ENCODE assay signal across 19 mouse cellular contexts in the genomic region with DNA sequence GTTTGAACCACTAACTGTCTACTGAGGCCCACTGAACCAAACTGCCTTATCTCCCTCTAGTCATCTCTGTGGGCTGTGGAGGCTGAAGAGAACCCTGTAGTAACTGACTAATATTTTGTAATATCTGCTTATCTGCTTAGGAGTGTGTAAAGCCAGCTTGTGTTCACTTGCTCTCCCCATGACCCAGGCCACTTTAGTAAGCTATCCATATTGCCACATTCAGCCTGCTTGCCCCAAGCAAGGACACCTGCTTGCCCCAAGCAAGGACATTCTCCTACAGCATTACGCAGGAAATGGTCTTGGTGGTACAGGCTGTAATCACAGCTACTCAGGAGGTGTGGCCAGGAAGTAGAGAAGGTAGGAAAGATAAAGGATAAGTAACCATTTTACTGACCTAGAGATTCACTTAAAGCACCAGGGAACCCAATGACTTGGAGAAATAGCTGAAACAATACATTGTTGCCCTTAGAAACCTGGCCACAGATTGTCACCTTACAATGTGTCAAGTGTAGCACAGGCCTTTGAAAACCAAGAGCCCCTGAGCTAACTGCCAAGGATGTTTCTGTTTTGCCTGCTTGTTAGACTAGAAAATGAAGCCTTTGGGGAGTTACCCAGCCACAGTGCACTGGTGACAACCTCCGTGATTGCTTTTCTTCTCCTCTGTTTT. TPM values are rescaled to one million over a fixed set of nuclear protein-coding genes. Genes with fewer than 3 reads are reported as not detected.
DNase-seq lines count a peak whose midpoint lies in the region; ATAC-seq lines count a peak whose summit lies in the region.
"Had no signal": no experiment of that assay in that cellular context is flagged by ENCODE, and none has a peak within 500 bp of the region (broad histone marks: within the 10 kb centered on the region; RNA-seq: fewer than 3 reads in every experiment).

No protein-coding gene starts in this region.

- H3K27ac ChIP-seq in liver, embryonic 16.5 days (ENCODE audit: low read length): no peak overlapping the region
- H3K27ac ChIP-seq: hindbrain, embryonic 15.5 days; liver, embryonic 15.5 days had no signal

- no peaks in the 10 kb centered on the region for H3K27me3 ChIP-seq in liver, embryonic 16.5 days (ENCODE audit: control insufficient read depth, insufficient read depth, low read depth, low read length)
- H3K27me3 ChIP-seq: hindbrain, embryonic 15.5 days; liver, embryonic 15.5 days had no signal

- no peak overlapping the region for H3K4me2 ChIP-seq in liver, embryonic 16.5 days (ENCODE audit: low read depth, low read length)
- H3K4me2 ChIP-seq: hindbrain, embryonic 15.5 days; liver, embryonic 15.5 days had no signal

- 33% methylated on average over 2 of the region's 2 CpGs for WGBS in liver, embryonic 16.5 days (ENCODE audit: insufficient replicate concordance)

- no peak overlapping the region for H3K9ac ChIP-seq in liver, embryonic 16.5 days (ENCODE audit: low read depth, low read length)
- H3K9ac ChIP-seq: hindbrain, embryonic 15.5 days; liver, embryonic 15.5 days had no signal

- ATAC-seq in liver, embryonic 16.5 days (ENCODE audit: low read depth): peak; percentile 51; the same call in 1 of the 2 replicates
- ATAC-seq: forebrain, embryonic 14.5 days had no signal

- no peaks in the 10 kb centered on the region for H3K9me3 ChIP-seq in liver, embryonic 16.5 days (replicated peaks; ENCODE audit: control insufficient read depth, low read length)
- H3K9me3 ChIP-seq: hindbrain, embryonic 15.5 days; liver, embryonic 15.5 days had no signal

- peak; percentile 40 for DNase-seq in adrenal gland, postnatal 14 days
- no peak for DNase-seq in adrenal gland, postnatal 10 days
- DNase-seq in testis, postnatal 14 days (ENCODE audit: low spot score): peak; percentile 64
- DNase-seq in testis, postnatal 10 days (ENCODE audit: low spot score): no peak
- DNase-seq in heart, adult 18-20 months: no peak
- DNase-seq in layer of hippocampus, adult 8-10 months (ENCODE audit: low spot score in 2 of 2): no peak
- DNase-seq in spleen, postnatal 4 days (ENCODE audit: low spot score in 2 of 2): no peak
- DNase-seq: cerebellum, postnatal 14 days; heart, postnatal 10 days; thymus, postnatal 36 days had no signal

- H3K4me3 ChIP-seq in liver, embryonic 16.5 days (ENCODE audit: low read depth, low read length): no peak overlapping the region
- H3K4me3 ChIP-seq: hindbrain, embryonic 15.5 days; liver, embryonic 15.5 days had no signal

- H3K4me1 ChIP-seq in liver, embryonic 16.5 days (ENCODE audit: control insufficient read depth, low read depth, low read length): no peaks in the 10 kb centered on the region; the same call in 1 of the 2 replicates
- H3K4me1 ChIP-seq: hindbrain, embryonic 15.5 days had no signal

- no peaks in the 10 kb centered on the region for H3K36me3 ChIP-seq in liver, embryonic 16.5 days (ENCODE audit: control insufficient read depth, insufficient read depth)
- H3K36me3 ChIP-seq: hindbrain, embryonic 15.5 days; liver, embryonic 15.5 days had no signal

RNA-seq across cellular contexts. Expression of gene Tardbp, which starts 6.7 kb away (rescaled TPM):
- 290 and 302 TPM in 2 replicates for total RNA-seq in adrenal gland, postnatal 14 days (2021)
- 100 to 1,000 TPM; 214 to 253 TPM for total RNA-seq in adrenal gland, postnatal 10 days (2021)
- polyA plus RNA-seq in liver, embryonic 16.5 days (2015; fragmentation: Nextera tagmentation; extraction: Ambion mirVana): 110 and 128 TPM in 2 replicates
- total RNA-seq in heart, adult 18-20 months (2021): 100 to 1,000 TPM; 125 to 126 TPM
- total RNA-seq in layer of hippocampus, adult 8-10 months (2022): 100 to 1,000 TPM; 172 to 235 (median 219) TPM

RNA-seq across cellular contexts. Expression of gene Gm572, which starts 9.6 kb away (rescaled TPM):
- total RNA-seq in adrenal gland, postnatal 14 days (2021): not detected in 2 replicates
- total RNA-seq in adrenal gland, postnatal 10 days (2021): under 1 TPM in 1 of 2 experiments, not detected in 1; 0.64 TPM
- polyA plus RNA-seq in liver, embryonic 16.5 days (2015; fragmentation: Nextera tagmentation; extraction: Ambion mirVana): not detected in 2 replicates
- total RNA-seq in heart, adult 18-20 months (2021): 1 to 10 TPM; 5.8 to 6.1 TPM
- not detected for total RNA-seq in layer of hippocampus, adult 8-10 months (2022)
- total RNA-seq: layer of hippocampus, postnatal 10 days; left cerebral cortex, postnatal 25 days had no signal
- polyA plus RNA-seq: forebrain, embryonic 14.5 days; hindbrain, embryonic 15.5 days; kidney, embryonic 14.5 days; liver, embryonic 15.5 days; neural tube, embryonic 14.5 days; stomach, embryonic 14.5 days had no signal

RNA-seq across cellular contexts. Expression of gene Masp2, which starts 31.2 kb away (rescaled TPM):
- total RNA-seq in adrenal gland, postnatal 14 days (2021): 2.5 and 32.8 TPM in 2 replicates
- 10 to 100 TPM; 17.2 to 34.8 TPM for total RNA-seq in adrenal gland, postnatal 10 days (2021)
- 58.7 and 65.9 TPM in 2 replicates for polyA plus RNA-seq in liver, embryonic 16.5 days (2015; fragmentation: Nextera tagmentation; extraction: Ambion mirVana)
- total RNA-seq in heart, adult 18-20 months (2021): under 1 TPM in 1 of 2 experiments, not detected in 1; 0.13 TPM
- total RNA-seq in layer of hippocampus, adult 8-10 months (2022): 1 to 10 TPM; 1.1 to 5.5 (median 2.9) TPM
- polyA plus RNA-seq: forebrain, embryonic 14.5 days; kidney, embryonic 14.5 days; stomach, embryonic 14.5 days had no signal

RNA-seq across cellular contexts. Expression of gene Srm, which starts 42.2 kb away (rescaled TPM):
- 69.7 and 92.4 TPM in 2 replicates for total RNA-seq in adrenal gland, postnatal 14 days (2021)
- 10 to 100 TPM; 63.1 to 69.7 TPM for total RNA-seq in adrenal gland, postnatal 10 days (2021)
- polyA plus RNA-seq in liver, embryonic 16.5 days (2015; fragmentation: Nextera tagmentation; extraction: Ambion mirVana): 88.3 and 94.2 TPM in 2 replicates
- total RNA-seq in heart, adult 18-20 months (2021): 10 to 100 TPM; 14.7 TPM
- 10 to 100 TPM; 66.5 to 78.3 (median 72.2) TPM for total RNA-seq in layer of hippocampus, adult 8-10 months (2022)

Comparison
In these comparisons a context has a peak if more than half of its experiments do, and no peak if none do; other contexts are left out.
1. DNase-seq: peak in adrenal gland, postnatal 14 days (single experiment) and testis, postnatal 14 days (single experiment); none in adrenal gland, postnatal 10 days (single experiment), testis, postnatal 10 days (single experiment), heart, adult 18-20 months (0 of 2), layer of hippocampus, adult 8-10 months (0 of 2) and spleen, postnatal 4 days (0 of 2).